Mouse (Mus musculus) retina, postnatal 7 days (tissue): ENCODE data around the gene Atoh8.
A peak's percentile ranks its signal among the peaks of the same experiment; 100 is the strongest.

Experiments used
- DNase-seq: peaks from one replicate; pipeline ENCODE4 v3.0.0-alpha.2; 2012; ENCODE audit warnings: low read depth, low spot score

Atoh8 gene

GRCm38 (mm10) chr6:72254588-72255075 is 19.3 kb upstream of the Atoh8 start:
- DNase-seq = no peak

GRCm38 (mm10) chr6:72253911-72254587 is 18.7 kb upstream of the Atoh8 start:
- DNase-seq = no peak

GRCm38 (mm10) chr6:72253168-72253567 is 17.8 kb upstream of the Atoh8 start:
- DNase-seq = no peak

GRCm38 (mm10) chr6:72252433-72252832 is 17.1 kb upstream of the Atoh8 start:
- DNase-seq = no peak

GRCm38 (mm10) chr6:72249981-72250380 is 14.6 kb upstream of the Atoh8 start:
- no peak for DNase-seq

- DNase-seq = no peak
These were observed 13.0 kb upstream of the Atoh8 start for GRCm38 (mm10) chr6:72248150-72248914.

GRCm38 (mm10) chr6:72246303-72246702 is 10.9 kb upstream of the Atoh8 start:
- DNase-seq = no peak

- no peak for DNase-seq
These were observed 9.3 kb upstream of the Atoh8 start for GRCm38 (mm10) chr6:72244569-72245285.

GRCm38 (mm10) chr6:72244144-72244549 is 8.8 kb upstream of the Atoh8 start:
- DNase-seq = no peak

- DNase-seq = no peak
These were observed 7.3 kb upstream of the Atoh8 start for GRCm38 (mm10) chr6:72242532-72243320.

GRCm38 (mm10) chr6:72241843-72242154 is 6.4 kb upstream of the Atoh8 start:
- DNase-seq = no peak

- DNase-seq = no peak
These were observed 5.9 kb upstream of the Atoh8 start for GRCm38 (mm10) chr6:72241133-72241842.

GRCm38 (mm10) chr6:72240042-72240441 is 4.7 kb upstream of the Atoh8 start:
- no peak for DNase-seq

GRCm38 (mm10) chr6:72237035-72237434 is 1.7 kb upstream of the Atoh8 start:
- peak; percentile 81 for DNase-seq

- DNase-seq = no peak
These were observed 530 bp upstream of the Atoh8 start for GRCm38 (mm10) chr6:72235807-72236407.

GRCm38 (mm10) chr6:72234372-72235097 is 842 bp downstream of the Atoh8 start:
- no peak for DNase-seq

GRCm38 (mm10) chr6:72233950-72234349 is 1.4 kb downstream of the Atoh8 start:
- DNase-seq = no peak

GRCm38 (mm10) chr6:72232870-72233269 is 2.5 kb downstream of the Atoh8 start:
- no peak for DNase-seq

- DNase-seq = no peak
These were observed 3.0 kb downstream of the Atoh8 start for GRCm38 (mm10) chr6:72232411-72232810.

GRCm38 (mm10) chr6:72230875-72231274 is 4.5 kb downstream of the Atoh8 start:
- DNase-seq = no peak
